Mouse (Mus musculus) ES-Bruce4 (cell line): ENCODE results near the gene Mrps26.

ENCODE experiments used
- CTCF ChIP-seq: IDR thresholded peaks from one replicate; pipeline ENCODE4 v1.8.1; 2011; ENCODE audit warnings: low read depth, low read length
- POLR2A ChIP-seq: IDR thresholded peaks from one replicate; pipeline ENCODE4 v1.8.1; 2011; ENCODE audit warnings: low read length; ENCODE audit not compliant: insufficient read depth

- TF ChIP-seq POLR2A, result no peak
- no peak for TF ChIP-seq CTCF
Measured at GRCm38 (mm10) chr2:130513907-130514306, 49.6 kb upstream of the Mrps26 start.
